Mouse (Mus musculus) liver, postnatal 0 days (tissue): ENCODE data around the gene Lrrc41. TPM values are rescaled to one million over a fixed set of nuclear protein-coding genes. Genes with fewer than 3 reads are reported as not detected.
A peak's percentile ranks its signal among the peaks of the same experiment; 100 is the strongest.

ENCODE experiments used
- ATAC-seq: fragments of 200-750 bp; cut with Nextera tagmentation; 2 replicates; pipeline ENCODE4 v1.8.0; 2017; ENCODE audit warnings: mild to moderate bottlenecking, moderate library complexity
- DNase-seq: peaks from one replicate; pipeline ENCODE4 v3.0.0-alpha.2; 2016
- H3K27ac ChIP-seq: fragments of 300-500 bp; sonication (generic); 2 replicates; pipeline ENCODE4 v1.5.1; 2014; ENCODE audit warnings: antibody characterized with exemption, moderate library complexity, mild to moderate bottlenecking, low read depth
- H3K27me3 ChIP-seq: fragments of 300-500 bp; sonication (generic); 2 replicates; pipeline ENCODE4 v1.6.1; 2014; ENCODE audit warnings: low read length, control low read depth, mixed read lengths; ENCODE audit not compliant: insufficient read depth
- H3K36me3 ChIP-seq: fragments of 300-500 bp; sonication (generic); replicated peaks from 2 replicates; pipeline ENCODE4 v1.6.1; 2014; ENCODE audit warnings: mild to moderate bottlenecking, control low read depth, low read length, moderate library complexity, mixed read lengths; ENCODE audit not compliant: insufficient read depth
- H3K4me1 ChIP-seq: fragments of 300-500 bp; sonication (generic); 2 replicates; pipeline ENCODE4 v1.6.1; 2014; ENCODE audit warnings: antibody characterized with exemption, mild to moderate bottlenecking, control low read depth; ENCODE audit not compliant: insufficient read depth
- H3K4me2 ChIP-seq: fragments of 300-500 bp; sonication (generic); 2 replicates; pipeline ENCODE4 v1.6.1; 2014; ENCODE audit warnings: low read depth, mild to moderate bottlenecking, low read length, moderate library complexity, mixed read lengths
- H3K4me3 ChIP-seq: fragments of 300-500 bp; sonication (generic); 2 replicates; pipeline ENCODE4 v1.5.1; 2014; ENCODE audit warnings: low read depth, low read length
- H3K9ac ChIP-seq: fragments of 300-500 bp; sonication (generic); replicated peaks from 2 replicates; pipeline ENCODE4 v1.6.1; 2014; ENCODE audit warnings: mild to moderate bottlenecking, moderate library complexity
- H3K9me3 ChIP-seq: fragments of 300-500 bp; sonication (generic); 2 replicates; pipeline ENCODE4 v1.6.1; 2016; ENCODE audit warnings: mild to moderate bottlenecking, control low read depth, low read length, mixed read lengths
- CTCF ChIP-seq: sonication (generic); IDR thresholded peaks from 2 replicates; pipeline ENCODE4 v1.5.1; 2016; ENCODE audit warnings: antibody characterized with exemption, low read depth
- EP300 ChIP-seq: IDR thresholded peaks from 2 replicates; pipeline ENCODE4 v1.6.1; 2016; ENCODE audit warnings: antibody characterized with exemption, low read depth, mild to moderate bottlenecking
- WGBS: fragments of 180-500 bp; shearing (Covaris S2); extraction: QIAGEN DNeasy Blood & Tissue Kit; methylation state at CpG from one replicate; pipeline ENCODE4 v1.1.7; 2014; ENCODE audit not compliant: insufficient replicate concordance; 5-methylcytosine and 5-hydroxymethylcytosine counted together
- polyA plus RNA-seq: library from polyadenylated mRNA; unstranded; fragments of >200 nt; fragmentation: Nextera tagmentation; extraction: Ambion mirVana; gene quantifications from 2 replicates; pipeline ENCODE4 v1.2.1, GENCODE M21; 2015

Lrrc41 gene
- 22.9 and 23.3 TPM in 2 replicates for polyA plus RNA-seq

DNA sequence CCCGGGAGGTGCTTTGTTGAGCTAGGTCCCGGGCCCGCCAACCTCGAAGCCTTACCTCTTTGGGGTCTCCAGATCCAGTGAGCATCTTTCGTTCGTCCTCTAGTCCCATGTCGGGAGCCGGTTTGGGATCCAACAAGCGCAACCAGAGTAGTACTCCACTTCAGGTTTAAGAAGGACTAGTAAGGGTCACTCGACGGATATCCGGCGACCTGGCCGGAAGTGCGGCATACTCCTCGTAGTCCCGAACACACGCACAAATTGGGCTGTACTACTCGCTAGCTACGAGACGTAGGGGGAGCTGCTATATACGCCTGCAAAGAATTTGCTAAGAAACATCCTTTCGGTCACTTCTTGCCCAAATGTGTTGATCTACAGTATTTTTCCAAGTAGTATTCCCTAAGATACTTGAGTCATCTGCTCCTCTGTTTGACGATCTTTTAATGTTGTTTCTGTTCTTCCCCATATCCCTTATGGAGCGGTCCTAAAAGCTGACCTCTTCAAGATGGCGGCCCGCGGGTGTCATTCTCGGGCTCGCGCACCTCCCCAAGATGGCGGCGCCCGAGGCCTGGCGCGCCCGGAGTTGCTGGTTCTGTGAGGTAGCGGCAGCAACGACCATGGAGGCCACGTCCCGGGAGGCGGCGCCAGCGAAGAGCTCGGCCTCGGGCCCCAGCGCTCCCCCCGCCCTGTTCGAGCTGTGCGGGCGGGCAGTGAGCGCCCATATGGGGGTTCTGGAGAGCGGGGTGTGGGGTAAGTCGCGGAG lies at the start of gene Lrrc41, which contains the start of gene Uqcrh:
Gene Lrrc41, plus strand, starts transcription at position 409 of the 760 bp plus-strand sequence.
Gene Uqcrh, minus strand, starts transcription at position 211 of the 760 bp plus-strand sequence.
- TF ChIP-seq EP300 (peak; percentile 86), CTCF (peak; percentile 29)
- H3K36me3 ChIP-seq: peaks cover 6% of the 10 kb centered on the region
- H3K4me2 ChIP-seq: peak within 1 kb of the TSS; percentile 80
- DNase-seq: peak; percentile 96
- H3K9me3 ChIP-seq: no peaks in the 10 kb centered on the region
- peak within 1 kb of the TSS; percentile 99 for H3K27ac ChIP-seq
- under 1% methylated on average over 55 of the region's 55 CpGs for WGBS
- H3K4me3 ChIP-seq: peak within 1 kb of the TSS; percentile 66
- ATAC-seq: peak; percentile 92
- H3K9ac ChIP-seq: peak within 1 kb of the TSS; percentile 96
- no peaks in the 10 kb centered on the region for H3K27me3 ChIP-seq
- peaks cover 20% of the 10 kb centered on the region for H3K4me1 ChIP-seq

DNA sequence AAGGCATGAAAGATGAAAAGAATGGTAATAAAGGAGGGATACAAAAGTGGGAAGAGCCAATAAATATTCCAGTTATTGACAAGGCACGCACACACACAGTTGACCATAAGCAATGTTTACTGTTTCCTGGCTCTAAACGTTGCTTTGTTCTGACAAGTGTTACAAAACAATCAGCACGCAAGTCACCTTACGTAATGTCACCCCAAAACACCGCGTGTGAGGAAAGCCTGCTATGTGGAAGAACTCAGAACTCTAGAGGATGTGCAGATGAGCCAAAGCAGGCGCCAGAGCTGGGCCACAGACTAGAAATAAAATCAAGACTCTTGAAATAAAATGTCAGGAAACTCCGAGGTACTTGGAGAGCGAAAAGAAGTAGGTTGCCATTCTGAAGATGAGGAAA lies 42.2 kb upstream of the Lrrc41 start:
- Histone ChIP-seq H3K27ac (no peak overlapping the region), H3K4me3 (no peak overlapping the region), H3K4me2 (no peak overlapping the region), H3K9me3 (no peaks in the 10 kb centered on the region), H3K27me3 (no peaks in the 10 kb centered on the region), H3K4me1 (peaks cover 3% of the 10 kb centered on the region; the same call in 1 of the 2 replicates), H3K9ac (no peak overlapping the region), H3K36me3 (peaks cover 17% of the 10 kb centered on the region)
- DNase-seq (no peak), ATAC-seq (no peak)
- WGBS: 68% methylated on average over 9 of the region's 9 CpGs
- TF ChIP-seq EP300: no peak
- no peak for TF ChIP-seq CTCF

DNA sequence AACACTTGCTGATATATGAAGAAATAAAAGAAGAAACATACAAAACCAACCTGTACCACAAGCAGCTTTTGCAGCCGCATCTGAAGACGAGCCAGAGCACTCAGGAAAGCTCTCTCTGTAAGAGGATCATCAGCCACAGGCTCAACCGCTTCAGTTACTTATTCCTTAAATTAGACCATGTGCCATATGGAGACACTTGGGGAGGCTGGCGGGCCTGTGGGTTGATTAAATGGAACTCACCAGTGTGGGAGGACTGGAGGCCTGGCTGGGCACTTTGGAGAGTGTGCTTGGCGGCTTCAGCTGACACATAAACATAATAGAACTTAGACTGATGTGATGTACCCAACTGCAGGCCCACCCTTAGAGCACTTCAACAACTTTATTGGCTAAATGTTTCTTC lies 41.7 kb upstream of the Lrrc41 start:
- 89% methylated on average over 5 of the region's 5 CpGs for WGBS

DNA sequence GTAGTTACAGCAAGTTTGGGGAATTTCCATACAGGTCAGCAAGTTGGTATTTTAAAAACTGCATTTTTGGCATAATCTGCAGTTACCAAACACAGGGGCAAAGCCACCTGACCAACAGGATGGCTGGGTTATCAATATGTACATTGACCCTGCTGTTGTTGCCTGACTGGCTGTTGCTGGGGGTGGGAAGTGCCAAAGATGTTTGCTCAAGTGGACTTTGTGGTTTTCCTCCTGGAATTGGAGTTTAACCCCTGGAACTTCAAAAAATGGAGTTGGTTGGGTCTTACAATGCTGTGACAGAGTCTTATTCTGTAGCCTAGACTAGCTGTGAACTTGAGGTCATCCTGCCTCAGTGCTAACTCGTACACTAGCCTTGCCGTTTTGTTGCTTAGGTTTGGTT lies 34.6 kb upstream of the Lrrc41 start:
- ATAC-seq: peak; percentile 82
- H3K4me2 ChIP-seq: no peak overlapping the region

More for the DNA sequence above, 41.7 kb upstream of the Lrrc41 start:
- Histone ChIP-seq H3K4me3 (no peak overlapping the region), H3K27ac (no peak overlapping the region), H3K27me3 (no peaks in the 10 kb centered on the region), H3K36me3 (peaks cover 17% of the 10 kb centered on the region), H3K4me1 (peaks cover 3% of the 10 kb centered on the region; the same call in 1 of the 2 replicates), H3K9me3 (no peaks in the 10 kb centered on the region), H3K4me2 (no peak overlapping the region), H3K9ac (no peak overlapping the region)
- ATAC-seq: no peak
- DNase-seq: no peak
- TF ChIP-seq EP300 (no peak), CTCF (no peak)

DNA sequence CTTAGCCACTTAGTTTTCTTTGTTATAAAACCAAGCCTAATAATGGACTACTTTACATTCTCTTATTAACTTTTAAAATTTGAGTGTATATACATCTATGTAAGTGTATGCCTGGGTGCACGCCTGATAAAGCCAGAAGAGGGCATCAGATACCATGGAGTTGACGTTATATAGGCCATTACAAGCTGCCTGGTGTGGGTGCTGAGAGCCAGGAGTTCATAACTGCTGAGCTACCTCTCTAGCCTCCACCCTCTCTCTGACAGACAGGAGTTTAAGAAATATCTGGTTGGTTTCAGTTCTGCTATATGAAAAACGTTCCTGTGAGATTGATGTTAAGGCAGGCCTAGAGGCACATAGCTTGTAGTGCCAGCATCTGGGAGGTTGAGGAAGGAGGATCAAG lies 32.9 kb upstream of the Lrrc41 start:
- no peak overlapping the region for H3K9ac ChIP-seq
- H3K4me2 ChIP-seq: no peak overlapping the region
- H3K36me3 ChIP-seq: no peaks in the 10 kb centered on the region; the same call in none of the 2 replicates
- H3K9me3 ChIP-seq: no peaks in the 10 kb centered on the region
- 65% methylated on average over 3 of the region's 3 CpGs for WGBS
- no peaks in the 10 kb centered on the region for H3K27me3 ChIP-seq
- H3K4me1 ChIP-seq: 0 out of 2 replicates have a peak, but pooled peaks cover 5% of the 10 kb centered on the region
- TF ChIP-seq EP300: no peak
- TF ChIP-seq CTCF: peak; percentile 34; the same call in 1 of the 2 replicates
- ATAC-seq: no peak
- DNase-seq: no peak
- no peak overlapping the region for H3K27ac ChIP-seq
- no peak overlapping the region for H3K4me3 ChIP-seq

More for the DNA sequence above, 34.6 kb upstream of the Lrrc41 start:
- Histone ChIP-seq H3K27ac (peak overlapping the region; percentile 69), H3K4me3 (no peak overlapping the region), H3K9ac (no peak overlapping the region), H3K9me3 (no peaks in the 10 kb centered on the region), H3K4me1 (0 out of 2 replicates have a peak, but pooled peaks cover 5% of the 10 kb centered on the region), H3K27me3 (no peaks in the 10 kb centered on the region), H3K36me3 (peaks cover 3% of the 10 kb centered on the region)
- DNase-seq: no peak
- 71% methylated on average over 2 of the region's 2 CpGs for WGBS
- TF ChIP-seq CTCF: no peak
- TF ChIP-seq EP300: peak; percentile 81

DNA sequence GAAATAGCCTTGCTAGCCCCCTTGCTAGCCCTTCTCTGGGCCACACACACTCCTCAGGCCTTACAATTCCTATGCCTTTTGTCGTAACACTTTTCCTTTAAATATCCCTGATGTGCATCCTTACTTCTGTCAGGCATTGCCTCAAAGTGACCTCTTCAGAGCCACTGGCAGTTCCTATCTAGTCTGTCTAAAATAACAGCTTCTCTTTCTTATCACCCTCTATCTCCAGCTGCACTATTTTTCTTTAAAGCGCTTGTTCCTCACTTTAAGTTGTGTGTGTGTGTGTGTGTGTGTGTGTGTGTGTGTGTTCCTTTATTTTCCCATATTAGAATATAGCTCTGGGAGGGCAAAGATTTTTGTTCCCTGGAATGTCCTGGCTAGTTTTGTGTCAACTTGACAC lies 28.5 kb upstream of the Lrrc41 start:
- H3K9me3 ChIP-seq: no peaks in the 10 kb centered on the region
- H3K9ac ChIP-seq: no peak overlapping the region
- no peaks in the 10 kb centered on the region; the same call in none of the 2 replicates for H3K36me3 ChIP-seq
- no peak overlapping the region for H3K4me3 ChIP-seq
- TF ChIP-seq CTCF (no peak), EP300 (no peak)
- ATAC-seq (no peak), DNase-seq (no peak)
- H3K27me3 ChIP-seq: no peaks in the 10 kb centered on the region
- H3K4me2 ChIP-seq: no peak overlapping the region
- H3K27ac ChIP-seq: no peak overlapping the region
- H3K4me1 ChIP-seq: no peaks in the 10 kb centered on the region
- WGBS: 74% methylated on average over 2 of the region's 2 CpGs
